Mouse (Mus musculus) ES-E14 (cell line): ENCODE data around the gene Ppp6r2. TPM values are rescaled to one million over a fixed set of nuclear protein-coding genes. Genes with fewer than 3 reads are reported as not detected.

ENCODE experiments used
- DNase-seq: peaks from one replicate; pipeline ENCODE4 v3.0.0-alpha.2; 2013; ENCODE audit warnings: low read depth, low spot score
- H3K27ac ChIP-seq: 2 replicates; pipeline ENCODE4 v1.5.1; 2012; ENCODE audit warnings: low read depth, mild to moderate bottlenecking, low read length, moderate library complexity, mixed read lengths; ENCODE audit not compliant: poor library complexity, insufficient read depth, severe bottlenecking
- H3K36me3 ChIP-seq: 2 replicates; pipeline ENCODE4 v1.6.1; 2012; ENCODE audit warnings: mild to moderate bottlenecking, low read length, moderate library complexity, mixed read lengths; ENCODE audit not compliant: control insufficient read depth, poor library complexity, insufficient read depth, severe bottlenecking
- H3K4me1 ChIP-seq, 2 experiments: fragments of 150-350 bp in 1 of 2; sonication (generic) in 1 of 2; 2 replicates each; pipeline ENCODE4 v1.6.1; 2012; ENCODE audit warnings: low read length in 2 of 2, mild to moderate bottlenecking in 1 of 2, mixed read lengths in 1 of 2; ENCODE audit not compliant: control insufficient read depth in 2 of 2, insufficient read depth in 2 of 2, poor library complexity in 1 of 2
- H3K4me3 ChIP-seq, 2 experiments: fragments of 150-350 bp in 1 of 2; sonication (generic) in 1 of 2; 2 replicates each; pipeline ENCODE4 v1.5.1; 2012; ENCODE audit warnings: low read length in 2 of 2, low read depth in 1 of 2, mild to moderate bottlenecking in 1 of 2, mixed read lengths in 1 of 2; ENCODE audit not compliant: insufficient read depth in 1 of 2, poor library complexity in 1 of 2, severe bottlenecking in 1 of 2
- H3K9ac ChIP-seq: 2 replicates; pipeline ENCODE4 v1.6.1; 2012; ENCODE audit warnings: low read depth, mild to moderate bottlenecking, low read length, mixed read lengths; ENCODE audit not compliant: poor library complexity, insufficient read depth, severe bottlenecking
- H3K9me3 ChIP-seq: fragments of 150-350 bp; sonication (generic); 2 replicates; pipeline ENCODE4 v1.6.1; 2012; ENCODE audit warnings: low read depth, mild to moderate bottlenecking, low read length; ENCODE audit not compliant: control insufficient read depth, insufficient read depth
- CHD2 ChIP-seq: IDR thresholded peaks from 2 replicates; pipeline ENCODE4 v1.6.1; 2014; ENCODE audit warnings: mild to moderate bottlenecking, low read depth, low read length, inconsistent platforms
- HCFC1 ChIP-seq: IDR thresholded peaks from 2 replicates; pipeline ENCODE4 v1.6.1; 2012; ENCODE audit warnings: low read length, inconsistent platforms, borderline replicate concordance; ENCODE audit not compliant: insufficient read depth
- MAFK ChIP-seq: IDR thresholded peaks from 2 replicates; pipeline ENCODE4 v1.6.1; 2014; ENCODE audit warnings: mild to moderate bottlenecking, low read depth, low read length, inconsistent platforms; ENCODE audit not compliant: insufficient read depth
- ZC3H11A ChIP-seq: IDR thresholded peaks from 2 replicates; pipeline ENCODE4 v1.6.1; 2012; ENCODE audit warnings: low read depth, mild to moderate bottlenecking, inconsistent platforms, low read length, borderline replicate concordance
- ZNF384 ChIP-seq: IDR thresholded peaks from 2 replicates; pipeline ENCODE4 v1.6.1; 2012; ENCODE audit warnings: low read depth, low read length, inconsistent platforms
- in situ Hi-C, 2 experiments: fragments of 600-800 bp; cut with MboI; formaldehyde crosslinking; loops; one replicate each; pipeline ENCODE4 v1.15.1; 2025; ENCODE audit warnings: low sequenced_read_pairs in 2 of 2, inconsistent platforms in 1 of 2; ENCODE audit not compliant: unreplicated experiment in 2 of 2
- total RNA-seq: library from RNA; depleted of rRNA; stranded (reverse); fragments of 300-350 nt; gene quantifications from 2 replicates; pipeline ENCODE4 v1.2.3, GENCODE M21; 2012

Ppp6r2 gene
- total RNA-seq, 1 experiment = 8.6 TPM

- in situ Hi-C loops = no loop called here
- H3K4me1 ChIP-seq = peaks cover 8 to 44% of the 10 kb centered on the region in 2 experiments
- H3K36me3 ChIP-seq = peaks cover 6% of the 10 kb centered on the region; the same call in 1 of the 2 replicates
- H3K9ac ChIP-seq = no peak overlapping the region
- no peak overlapping the region for H3K4me3 ChIP-seq
- no peaks in the 10 kb centered on the region for H3K9me3 ChIP-seq
- TF ChIP-seq CHD2 (no peak), MAFK (no peak), HCFC1 (no peak), ZC3H11A (no peak)
- H3K27ac ChIP-seq = no peak overlapping the region
- no peak for DNase-seq
Observed at GRCm38 (mm10) chr15:89182842-89183241, 28.5 kb upstream of the Ppp6r2 start.

GRCm38 (mm10) chr15:89184141-89184936, 27.0 kb upstream of the Ppp6r2 start:
- Histone ChIP-seq H3K4me3 (no peak overlapping the region), H3K36me3 (peaks cover 6% of the 10 kb centered on the region; the same call in 1 of the 2 replicates), H3K27ac (no peak overlapping the region), H3K9me3 (no peaks in the 10 kb centered on the region), H3K4me1 (peaks cover 5 to 31% of the 10 kb centered on the region in 2 experiments), H3K9ac (no peak overlapping the region)
- in situ Hi-C loops = no loop called here
- TF ChIP-seq HCFC1 = no peak
- no peak for TF ChIP-seq ZNF384
- no peak for TF ChIP-seq ZC3H11A
- no peak for TF ChIP-seq CHD2
- DNase-seq = no peak

- peaks cover 6% of the 10 kb centered on the region; the same call in 1 of the 2 replicates for H3K36me3 ChIP-seq
- peaks cover 2 to 28% of the 10 kb centered on the region in 2 experiments; a peak in 3 of 4 replicates for H3K4me1 ChIP-seq
- in situ Hi-C loops = no loop called here
- H3K9me3 ChIP-seq = no peaks in the 10 kb centered on the region
- no peak overlapping the region for H3K9ac ChIP-seq
- TF ChIP-seq MAFK = no peak
- no peak for TF ChIP-seq ZNF384
- no peak for TF ChIP-seq CHD2
- no peak for TF ChIP-seq HCFC1
- TF ChIP-seq ZC3H11A = no peak
- no peak overlapping the region for H3K27ac ChIP-seq
- no peak overlapping the region for H3K4me3 ChIP-seq
- no peak for DNase-seq
Observed at GRCm38 (mm10) chr15:89184937-89185227, 26.5 kb upstream of the Ppp6r2 start.

GRCm38 (mm10) chr15:89195261-89195681, 16.1 kb upstream of the Ppp6r2 start:
- H3K27ac ChIP-seq = no peak overlapping the region; the same call in 1 of the 2 replicates
- in situ Hi-C loops = no loop called here
- no peak for DNase-seq

More at GRCm38 (mm10) chr15:89195261-89195681, 16.1 kb upstream of the Ppp6r2 start:
- no peak for TF ChIP-seq CHD2
- no peak for TF ChIP-seq MAFK
- TF ChIP-seq ZNF384 = no peak
- no peak for TF ChIP-seq HCFC1
- no peak for TF ChIP-seq ZC3H11A
- H3K36me3 ChIP-seq = peaks cover 7% of the 10 kb centered on the region; the same call in 1 of the 2 replicates
- H3K4me1 ChIP-seq = no peaks in the 10 kb centered on the region; a peak in 1 of 4 replicates
- no peaks in the 10 kb centered on the region for H3K9me3 ChIP-seq
- peak overlapping the region; percentile 95 for H3K4me3 ChIP-seq
- H3K9ac ChIP-seq = no peak overlapping the region
